Mouse (Mus musculus) kidney, adult 8-10 months (tissue): ENCODE measurements around the gene Ccdc40.

Experiments used
- DNase-seq, 2 experiments: peaks; one replicate each; pipeline ENCODE4 v3.0.0; 2022

The Ccdc40 gene

DNA sequence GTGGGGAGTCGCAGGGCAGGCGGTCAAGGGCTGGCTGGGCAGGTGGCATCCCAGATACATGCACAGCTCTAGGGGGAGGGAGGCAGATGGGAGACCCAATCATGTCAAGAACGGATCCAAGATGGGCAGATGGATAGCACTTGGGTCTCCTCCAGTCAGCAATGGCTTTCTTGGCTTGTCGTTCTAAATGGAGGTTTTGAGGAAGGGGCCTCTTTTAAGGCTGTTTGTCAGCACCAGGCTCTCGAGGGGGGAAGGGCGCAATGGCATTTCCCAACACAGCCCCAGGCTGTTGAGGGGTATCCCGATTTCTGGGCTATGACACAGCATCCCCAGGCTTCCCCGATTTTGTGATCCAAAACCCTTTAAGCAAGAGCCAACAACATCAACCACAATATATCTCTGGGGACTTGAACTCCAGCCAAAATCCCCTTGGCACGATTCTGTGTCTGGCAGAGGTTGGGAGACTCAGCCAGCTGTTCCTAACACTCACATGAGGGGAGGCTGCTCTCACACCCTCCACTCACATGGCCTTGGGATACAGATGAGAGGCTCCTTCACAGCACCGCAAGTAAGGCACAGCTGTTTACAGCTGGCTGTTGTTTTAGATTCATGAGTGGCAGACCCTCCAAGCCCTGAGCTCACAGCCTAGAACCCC is 18.9 kb upstream of the Ccdc40 start:
- no peak for DNase-seq

DNA sequence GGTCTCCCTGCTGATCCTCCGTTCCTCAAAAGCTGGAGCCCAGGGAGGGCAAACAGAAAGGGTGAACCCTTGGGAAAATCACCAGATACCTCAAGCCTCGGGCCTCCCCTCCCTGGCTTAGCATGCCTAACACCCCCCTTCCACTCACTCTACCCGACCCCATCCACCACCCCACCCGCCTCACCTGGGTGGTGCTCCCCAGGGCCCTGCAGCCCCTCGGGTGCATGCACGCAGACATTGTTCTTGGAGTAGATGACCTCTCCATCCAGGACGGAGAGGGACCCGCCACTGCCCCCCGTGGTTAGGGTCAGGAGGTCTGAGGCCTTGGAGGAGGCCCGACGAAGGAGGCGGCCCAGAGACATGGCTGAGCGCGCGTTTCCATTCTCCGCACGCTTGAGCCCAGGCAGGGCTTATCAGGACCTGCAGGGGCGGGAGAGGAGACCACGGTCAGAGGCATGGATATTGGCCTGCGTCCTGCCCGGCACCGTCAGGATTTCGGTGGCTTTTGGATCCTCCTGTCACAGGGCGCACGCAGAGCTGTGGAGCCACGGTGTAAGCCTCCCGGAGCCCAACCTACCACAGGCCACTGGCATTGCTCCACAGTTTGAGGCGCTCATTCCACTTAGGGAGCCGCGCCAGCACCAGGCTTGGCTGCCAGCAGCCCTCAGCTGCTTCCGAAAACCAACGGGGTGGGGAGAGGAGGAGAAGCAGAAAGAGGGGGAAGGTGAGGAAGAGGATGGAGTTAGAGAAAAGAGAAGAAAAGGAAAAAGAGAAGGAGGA is 17.9 kb upstream of the Ccdc40 start:
- DNase-seq = peak in 1 of 2 experiments; percentile 64

DNA sequence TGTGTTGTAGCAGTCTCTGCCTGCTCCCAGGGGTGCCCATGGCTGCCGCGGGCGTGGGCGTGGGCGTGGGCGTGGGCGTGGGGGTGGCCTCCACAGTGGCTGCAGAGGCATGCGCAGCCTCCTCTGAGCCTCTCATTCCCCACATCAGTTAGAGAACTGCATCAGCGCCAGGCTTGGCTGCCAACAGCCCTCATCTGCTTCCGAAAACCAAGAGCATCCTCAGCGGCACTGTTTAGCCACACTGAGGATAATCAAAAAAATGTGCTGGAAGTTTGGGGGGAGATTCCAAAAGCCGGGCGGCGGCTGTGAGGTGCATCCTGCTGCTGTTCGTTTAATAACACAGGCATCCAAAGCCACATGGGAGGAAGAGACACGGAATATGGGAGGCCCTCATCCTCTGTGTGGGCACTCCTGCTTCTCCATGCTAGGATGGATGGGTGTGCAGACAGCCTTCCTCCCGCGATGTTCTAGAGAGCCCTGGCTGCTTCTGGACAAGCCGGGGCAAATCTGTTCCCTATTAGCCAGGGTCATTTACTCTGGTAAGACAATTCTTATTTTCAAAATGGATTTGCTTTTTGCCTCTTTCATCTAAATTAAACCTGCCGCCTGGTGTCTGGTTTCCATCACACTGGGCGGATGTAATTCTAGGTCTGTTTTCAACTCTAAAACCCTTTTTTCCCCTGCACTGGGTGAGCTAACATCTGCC is 16.6 kb upstream of the Ccdc40 start:
- no peak for DNase-seq

DNA sequence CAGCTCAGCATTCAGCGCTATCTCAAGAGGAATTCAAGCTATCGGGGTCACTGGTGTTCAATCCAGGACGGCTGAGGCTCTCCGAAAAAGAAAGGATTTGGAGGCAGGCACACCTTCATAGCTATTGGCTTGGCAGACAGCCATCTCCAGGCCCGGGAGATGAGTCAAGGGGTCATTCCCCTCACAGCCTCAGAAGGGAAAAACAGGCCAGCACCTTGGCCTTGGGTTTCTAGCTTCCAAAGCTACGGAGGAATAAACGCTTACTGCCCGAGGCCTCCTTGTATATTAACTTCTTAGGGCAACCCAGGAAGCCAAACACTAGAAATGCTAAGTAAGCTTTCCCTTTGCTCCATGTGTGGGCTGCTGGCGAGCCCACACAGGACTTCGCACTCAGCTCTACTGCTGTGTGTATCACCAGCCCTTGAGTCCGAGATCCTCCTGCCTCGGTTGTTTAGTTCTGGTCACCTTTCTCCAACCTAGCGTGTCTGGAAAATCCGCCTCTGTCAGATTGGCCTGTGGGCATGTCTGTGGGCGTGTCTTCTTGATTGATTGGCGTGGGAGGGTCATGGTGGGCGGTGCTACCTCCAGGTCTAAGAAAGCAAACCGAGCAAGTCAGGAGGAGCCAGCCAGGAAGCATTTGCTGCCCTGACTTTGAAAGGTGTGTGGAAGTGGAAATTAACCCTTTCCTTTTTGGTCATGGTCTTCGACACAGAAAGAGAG is 15.0 kb upstream of the Ccdc40 start:
- peak; percentile 76 to 81 for DNase-seq

DNA sequence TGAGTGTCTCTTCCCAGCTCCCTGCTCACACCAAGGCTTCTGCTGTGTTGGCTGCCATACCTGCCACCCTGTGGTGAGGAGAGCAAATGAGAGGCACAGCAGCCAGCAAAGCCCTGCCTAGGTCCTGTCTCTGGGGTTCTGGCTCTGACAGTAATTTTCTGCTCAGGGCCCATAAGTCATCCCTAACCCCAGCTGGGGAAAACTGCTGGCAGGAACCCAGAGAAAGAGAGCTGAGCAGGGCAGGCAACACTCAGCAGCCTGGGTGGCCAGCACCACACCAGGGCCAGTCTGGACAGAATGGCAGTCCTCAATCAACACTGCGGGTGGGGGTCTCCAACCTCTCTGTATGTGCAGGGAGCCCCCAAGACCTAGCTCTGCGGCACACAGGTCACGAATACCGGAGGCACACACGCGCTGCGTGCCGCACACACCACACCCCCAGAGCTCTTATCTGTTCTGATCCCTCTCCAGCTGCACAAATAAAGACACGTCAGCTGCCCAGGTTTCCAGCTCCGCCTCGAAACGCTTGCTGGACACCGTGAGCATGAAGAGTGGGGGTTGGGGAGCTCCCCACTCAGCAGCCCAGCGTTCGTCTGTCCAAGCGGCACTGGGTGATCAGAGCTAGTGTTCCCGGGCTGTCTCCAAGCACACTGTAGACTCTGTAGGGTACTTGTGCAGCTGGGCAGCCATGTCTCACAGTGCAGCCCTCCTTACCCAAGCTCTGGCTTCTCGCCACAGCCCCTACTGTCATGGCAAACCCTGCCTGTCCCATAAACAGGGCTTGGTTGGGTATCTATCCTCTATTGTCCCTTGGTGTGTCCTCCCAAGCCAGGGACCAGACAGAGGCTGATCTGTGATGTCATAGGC is 13.1 kb upstream of the Ccdc40 start:
- DNase-seq = peak; percentile 40 to 48

DNA sequence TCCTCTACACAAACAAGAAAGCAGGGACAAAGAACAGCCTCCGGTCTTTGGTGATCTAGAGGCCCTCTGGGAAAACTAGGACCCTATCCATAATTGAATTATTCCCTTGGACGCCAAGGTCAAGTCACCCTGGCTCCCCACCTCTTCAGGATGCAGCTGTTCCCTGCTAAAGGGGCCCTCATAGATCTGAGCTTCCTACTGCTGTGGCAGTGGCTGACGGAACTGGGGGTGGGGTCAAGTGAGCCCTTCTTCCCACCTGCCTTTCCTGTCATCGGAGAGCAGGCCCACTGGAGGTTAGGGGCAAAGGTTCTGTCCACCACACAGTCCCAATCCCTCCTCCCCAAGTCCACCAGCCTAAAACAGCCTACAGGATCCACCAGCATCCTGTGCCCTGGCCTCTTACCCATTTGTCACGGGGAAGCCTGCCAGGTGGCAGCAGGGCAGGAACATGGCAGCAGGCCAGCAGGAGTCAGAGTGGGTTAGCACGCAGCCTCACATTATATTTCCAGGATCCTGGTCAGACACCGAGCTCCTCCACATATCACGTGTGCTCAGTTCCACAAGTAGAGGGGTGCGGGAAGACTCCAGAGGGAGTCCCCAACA is 12.4 kb upstream of the Ccdc40 start:
- peak; percentile 83 to 89 for DNase-seq

DNA sequence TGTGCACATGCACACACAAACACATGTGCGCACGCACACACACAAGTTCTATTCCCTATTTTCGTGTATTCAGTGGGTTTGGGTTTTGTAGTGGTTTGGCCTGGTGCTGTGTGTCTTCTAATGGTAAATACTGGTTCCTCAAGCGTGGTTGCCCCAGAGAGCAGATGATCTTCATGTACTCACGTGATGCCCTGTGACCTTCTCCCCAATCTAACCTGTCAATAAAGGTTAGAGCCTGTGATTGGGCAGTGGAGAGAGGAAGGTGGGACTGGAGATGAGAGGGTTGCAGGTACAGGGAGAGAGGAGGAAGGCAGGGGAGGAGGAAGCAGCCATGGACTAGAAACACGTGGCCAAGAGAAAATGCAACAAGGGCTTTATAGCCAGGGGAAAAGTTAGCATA is 10.5 kb upstream of the Ccdc40 start:
- DNase-seq = no peak

DNA sequence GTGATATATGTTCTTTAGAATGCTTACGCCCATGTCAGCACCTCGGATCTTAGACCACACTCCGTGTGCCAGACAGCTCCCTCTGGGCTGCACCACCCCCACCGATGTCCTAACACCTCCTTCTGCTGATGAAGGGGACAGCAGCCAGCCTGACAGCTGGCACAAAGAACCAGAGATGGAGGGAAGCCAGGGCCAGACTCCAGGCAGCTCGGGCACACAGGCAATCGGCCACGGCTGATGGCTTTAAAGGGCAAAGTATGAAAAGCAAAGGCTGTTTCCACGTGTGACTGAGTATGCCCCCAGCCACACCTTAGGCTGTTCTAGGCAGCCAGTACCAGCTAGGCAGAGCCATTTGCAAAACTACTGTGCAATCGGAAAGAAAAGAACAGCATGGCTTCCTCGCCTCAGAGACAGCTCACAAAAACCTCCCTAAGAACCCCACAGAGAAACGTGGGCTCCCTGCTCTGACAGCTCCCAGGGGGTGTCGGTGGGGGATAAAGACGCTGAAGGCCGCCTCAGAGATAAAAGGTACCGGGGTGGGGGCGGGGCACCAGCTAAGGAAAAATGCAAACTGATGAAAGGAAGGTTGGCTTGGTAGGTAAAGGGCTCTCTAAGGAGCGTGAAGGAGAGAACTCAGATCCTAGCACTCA is 8.4 kb upstream of the Ccdc40 start:
- peak; percentile 93 for DNase-seq

DNA sequence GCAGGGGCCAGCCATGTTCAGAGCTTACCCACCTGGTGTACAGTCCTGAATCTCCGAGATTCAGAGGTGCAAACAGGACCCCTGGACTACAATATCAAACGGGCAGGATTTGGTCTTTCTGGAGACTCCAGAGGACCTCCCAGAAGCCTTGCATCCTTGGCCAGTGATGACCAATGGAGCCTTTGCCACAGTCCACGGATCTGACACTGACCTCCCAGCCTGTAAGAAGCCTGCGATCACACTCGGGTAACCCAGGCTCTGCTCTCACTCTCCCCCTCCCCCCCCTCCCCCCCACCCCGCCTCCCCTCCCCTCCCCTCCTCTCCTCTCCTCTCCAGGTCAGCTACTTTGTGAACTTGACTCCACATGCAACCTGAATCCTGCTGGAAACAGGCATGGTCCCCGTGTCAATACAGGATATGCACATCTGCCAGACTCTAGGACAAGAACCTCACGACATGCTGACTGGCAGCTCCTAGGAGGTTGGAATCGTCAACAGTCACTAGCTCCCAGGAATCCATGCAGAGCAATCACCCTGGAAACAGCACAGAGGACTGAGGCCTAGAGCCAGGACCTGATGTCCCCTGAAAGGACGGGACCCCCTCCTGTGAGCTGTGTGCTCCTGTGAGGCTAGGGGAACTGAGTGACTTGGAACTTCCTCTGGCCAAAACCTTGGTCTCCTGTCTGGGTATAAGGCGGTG is 6.4 kb upstream of the Ccdc40 start:
- DNase-seq = no peak

DNA sequence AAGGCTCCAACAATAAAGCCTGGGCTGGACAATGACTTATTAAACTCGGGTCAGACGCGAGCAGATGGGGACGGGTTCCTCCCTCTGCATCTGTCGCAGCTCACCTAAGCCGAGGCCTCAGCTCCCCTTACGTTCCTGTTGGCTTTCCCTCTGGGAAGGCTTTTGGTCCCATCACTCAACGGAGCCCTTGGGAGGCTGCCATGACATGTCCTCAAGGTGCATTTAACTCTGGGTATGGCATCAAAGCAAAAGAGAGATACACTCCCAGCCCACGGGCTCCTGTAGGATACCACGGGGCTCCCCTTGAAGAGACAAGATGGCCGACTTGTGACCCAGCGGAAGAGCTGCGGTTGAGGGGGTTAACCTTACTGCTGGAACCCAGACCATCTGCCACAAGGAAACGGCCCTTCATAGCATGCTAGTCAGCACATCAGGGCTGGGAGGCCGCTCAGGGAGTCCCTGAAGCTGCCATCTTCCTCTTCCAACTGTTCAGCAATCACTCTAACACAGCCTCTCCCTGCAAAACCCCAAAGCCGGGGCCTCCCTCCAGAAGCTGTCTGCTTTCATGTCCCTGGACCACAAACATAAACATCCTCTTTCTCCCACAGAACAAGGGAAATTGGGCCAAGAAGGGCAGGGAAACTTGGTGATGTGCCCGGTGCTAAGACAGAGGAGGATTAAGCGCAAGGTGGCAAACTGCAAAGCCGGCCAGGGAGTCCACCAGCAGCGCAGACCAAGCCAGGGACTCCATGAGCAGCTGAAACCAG is 5.1 kb upstream of the Ccdc40 start:
- no peak for DNase-seq

DNA sequence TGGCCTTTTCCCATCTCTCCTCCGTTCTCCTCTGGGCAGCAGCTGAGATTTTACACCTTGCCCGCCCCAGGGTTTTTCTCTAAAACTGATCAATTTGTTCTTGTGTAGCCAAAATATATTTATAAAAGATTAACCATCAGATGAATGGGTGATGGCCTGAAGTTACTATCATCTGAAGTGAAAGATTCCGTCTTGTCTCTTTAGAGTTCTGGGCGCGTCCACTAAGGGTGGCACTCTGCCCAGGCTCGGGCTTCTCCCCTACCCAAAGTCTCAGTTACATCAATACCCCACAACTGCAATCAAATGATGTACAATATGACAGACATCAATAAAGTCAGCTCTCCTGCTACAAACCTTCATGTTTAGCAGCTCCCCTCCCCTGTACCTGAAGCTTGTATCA is 3.4 kb upstream of the Ccdc40 start:
- DNase-seq = no peak

DNA sequence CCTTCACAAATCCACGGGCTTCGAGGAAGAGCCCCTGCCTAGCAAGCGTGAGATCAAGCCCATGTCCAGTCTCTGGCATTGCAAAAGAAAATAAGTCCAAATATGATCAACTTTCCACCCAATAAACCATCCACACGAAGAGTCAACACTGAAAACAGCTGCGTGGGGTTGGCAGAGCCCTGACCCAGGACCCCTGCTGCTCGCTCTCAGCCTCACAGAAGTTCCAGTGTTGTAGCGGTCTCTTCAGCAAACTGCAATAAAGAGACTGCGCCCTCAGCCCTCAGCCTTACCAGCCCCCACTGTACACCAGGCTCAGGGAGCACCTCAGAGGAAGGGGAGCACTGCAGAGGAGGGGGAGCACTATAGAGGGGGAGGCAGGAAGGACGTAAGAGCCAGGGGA is 2.7 kb upstream of the Ccdc40 start:
- no peak for DNase-seq

DNA sequence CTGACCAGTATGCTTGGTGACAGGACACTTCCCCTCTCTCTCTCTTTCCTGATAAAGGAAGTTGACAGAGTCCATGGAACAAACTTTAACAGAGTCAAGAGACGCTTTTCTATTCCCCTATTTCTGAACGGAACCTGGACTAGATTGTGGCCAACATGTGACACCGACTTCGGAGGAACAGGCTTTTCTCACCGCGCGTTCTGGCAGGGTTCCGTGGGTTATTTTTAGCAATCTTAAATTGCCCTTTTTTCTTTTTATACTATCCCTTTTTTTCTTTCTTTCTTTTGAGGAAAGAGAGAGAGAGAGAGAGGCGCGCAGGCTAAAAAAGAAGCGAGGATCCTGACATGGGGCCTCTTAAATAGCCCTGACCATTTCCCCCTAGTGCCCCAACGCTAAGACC is 781 bp upstream of the Ccdc40 start:
- no peak for DNase-seq

DNA sequence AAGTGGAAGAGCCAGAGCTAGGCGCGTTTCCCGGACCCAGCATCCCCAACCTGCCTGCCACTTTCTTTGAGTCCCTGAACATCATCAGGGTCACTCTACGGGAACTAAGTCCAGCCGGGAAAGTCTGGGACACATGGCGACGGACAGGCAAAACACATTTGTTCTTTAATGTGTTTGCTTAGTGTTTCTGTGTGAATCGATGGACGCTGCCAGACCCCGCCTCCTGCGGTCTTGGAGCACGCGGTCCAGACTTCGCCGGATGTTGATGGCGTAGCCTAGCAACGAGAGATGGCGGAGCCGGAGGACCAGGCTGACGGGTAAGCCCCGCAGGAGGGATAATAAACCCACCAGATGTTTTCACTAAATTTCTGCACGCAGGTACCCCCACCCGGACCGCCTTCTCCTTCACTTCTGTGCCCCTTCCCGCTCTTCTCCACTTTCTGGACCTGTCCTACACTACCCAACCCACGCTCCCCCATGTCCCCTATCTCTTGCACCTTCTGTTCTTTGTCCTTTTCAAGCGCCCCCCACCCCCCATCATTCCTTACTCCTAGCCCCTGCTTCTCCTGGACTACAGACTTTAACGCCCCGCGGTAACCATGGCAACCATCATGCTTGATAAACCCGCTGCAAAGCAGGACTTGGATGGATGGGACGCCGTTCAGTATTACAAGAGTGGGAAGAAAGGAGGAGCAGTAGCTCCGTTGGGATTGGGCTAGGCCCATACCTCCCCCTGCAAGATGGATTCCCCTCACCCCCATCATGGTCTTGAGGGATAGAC is 664 bp downstream of the Ccdc40 start:
- DNase-seq = peak; percentile 51 to 65

DNA sequence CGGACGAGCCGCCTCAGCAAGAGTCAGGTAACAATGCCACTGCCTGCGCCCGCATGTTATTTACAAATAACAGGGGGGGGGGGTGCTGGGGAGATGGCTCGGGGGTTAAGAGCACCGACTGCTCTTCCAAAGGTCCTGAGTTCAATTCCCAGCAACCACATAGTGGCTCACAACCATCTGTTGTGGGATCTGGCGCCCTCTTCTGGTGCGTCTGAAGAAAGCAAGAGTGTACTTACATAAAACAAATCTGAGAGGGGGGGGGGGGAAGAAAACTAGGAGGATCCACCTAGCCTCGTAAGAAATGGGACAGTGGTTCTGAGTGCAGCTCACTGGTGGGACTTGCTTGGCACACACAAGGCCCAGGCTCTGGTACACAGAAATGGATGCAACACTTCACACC is 6.4 kb downstream of the Ccdc40 start:
- DNase-seq = no peak

DNA sequence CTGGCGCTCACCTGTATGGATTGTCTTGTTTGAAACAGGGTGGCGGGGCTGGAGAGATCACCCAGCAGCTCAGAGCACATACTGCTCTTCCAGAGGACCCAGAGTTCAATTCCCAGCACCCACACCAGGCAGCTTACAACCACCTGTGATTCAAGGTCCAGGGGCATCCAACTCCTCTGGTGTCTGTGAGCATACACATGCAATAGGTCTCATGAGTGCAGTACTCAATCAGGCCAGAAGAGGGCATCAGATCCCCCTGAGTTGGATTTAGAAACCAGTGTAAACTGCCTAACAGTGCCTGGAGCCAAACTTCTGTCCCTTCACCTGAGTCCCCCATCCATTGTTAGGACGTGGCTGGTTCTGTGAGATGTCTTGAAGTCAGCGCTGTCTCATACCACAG is 7.2 kb downstream of the Ccdc40 start:
- peak in 1 of 2 experiments; percentile 75 for DNase-seq

DNA sequence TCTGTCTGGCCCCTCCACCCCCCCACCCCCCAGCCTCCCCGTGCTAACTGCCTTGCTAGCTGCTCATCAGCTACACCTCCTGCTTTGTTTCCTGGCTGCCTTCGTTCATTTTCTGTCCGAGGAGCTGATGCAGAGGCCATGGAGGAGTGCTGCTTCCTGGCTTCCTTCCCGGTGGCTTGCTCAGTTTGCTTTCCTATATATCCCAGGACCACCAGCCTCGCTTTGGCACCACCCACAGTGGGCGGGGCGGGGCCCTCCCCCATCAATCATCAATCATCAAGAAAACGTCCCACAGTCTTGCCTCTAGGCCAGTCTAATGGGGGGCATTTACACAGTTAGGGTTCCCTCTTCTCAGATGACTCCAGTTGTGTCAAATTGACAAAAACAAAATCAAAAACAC is 8.0 kb downstream of the Ccdc40 start:
- no peak for DNase-seq

DNA sequence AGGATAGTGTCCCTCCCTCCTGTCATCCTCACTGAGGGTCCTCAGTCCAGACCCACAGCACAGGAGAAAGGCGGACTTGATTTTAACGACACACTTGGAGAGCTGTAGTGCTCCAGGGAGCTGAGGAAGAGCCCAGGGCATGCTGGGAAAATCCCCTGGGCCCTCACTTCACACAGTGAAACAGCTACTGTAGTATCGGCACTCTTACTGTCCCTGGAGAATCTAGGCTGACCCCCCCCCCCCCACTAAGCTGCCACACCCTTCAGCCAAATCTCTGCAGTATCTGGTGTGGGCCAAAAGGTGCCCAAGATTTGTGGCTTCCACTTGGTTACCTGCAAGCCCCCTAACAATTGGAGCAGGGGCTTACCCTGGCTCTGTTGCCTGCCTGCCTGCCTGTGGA is 8.6 kb downstream of the Ccdc40 start:
- DNase-seq = no peak
